ENCODE assay signal across 25 mouse cellular contexts in genomic region chr4:137647648-137648047, GRCm38 (mm10). TPM values are rescaled to one million over a fixed set of nuclear protein-coding genes. Genes with fewer than 3 reads are reported as not detected.
A peak's percentile ranks its signal among the peaks of the same experiment; 100 is the strongest.
DNase-seq lines count a peak whose midpoint lies in the region; ATAC-seq lines count a peak whose summit lies in the region.
"Had no signal": no experiment of that assay in that cellular context is flagged by ENCODE, and none has a peak within 500 bp of the region (broad histone marks: within the 10 kb centered on the region; RNA-seq: fewer than 3 reads in every experiment).

No protein-coding gene starts in this region.

- H3K9me3 ChIP-seq in hindbrain, embryonic 13.5 days, result no peaks in the 10 kb centered on the region
- H3K9me3 ChIP-seq in hindbrain, embryonic 14.5 days (ENCODE audit: control insufficient read depth, low read length), result no peaks in the 10 kb centered on the region
- H3K9me3 ChIP-seq in heart, embryonic 12.5 days (replicated peaks), result no peaks in the 10 kb centered on the region
- H3K9me3 ChIP-seq: embryonic facial prominence, embryonic 13.5 days; heart, embryonic 10.5 days; heart, embryonic 15.5 days; hindbrain, embryonic 15.5 days had no signal

- H3K4me1 ChIP-seq in hindbrain, embryonic 13.5 days (replicated peaks), result no peaks in the 10 kb centered on the region
- no peaks in the 10 kb centered on the region for H3K4me1 ChIP-seq in hindbrain, embryonic 14.5 days (replicated peaks; ENCODE audit: control insufficient read depth, insufficient read depth, low read length)
- no peaks in the 10 kb centered on the region for H3K4me1 ChIP-seq in heart, embryonic 12.5 days (replicated peaks)
- H3K4me1 ChIP-seq: heart, embryonic 10.5 days; heart, embryonic 15.5 days; hindbrain, embryonic 15.5 days had no signal

- H3K36me3 ChIP-seq in hindbrain, embryonic 13.5 days, result peaks cover 91% of the 10 kb centered on the region
- H3K36me3 ChIP-seq in hindbrain, embryonic 14.5 days (replicated peaks; ENCODE audit: control insufficient read depth, insufficient read depth), result peaks cover 96% of the 10 kb centered on the region
- peaks cover 90% of the 10 kb centered on the region for H3K36me3 ChIP-seq in heart, embryonic 12.5 days

- no peak overlapping the region for H3K4me2 ChIP-seq in hindbrain, embryonic 13.5 days
- no peak overlapping the region for H3K4me2 ChIP-seq in hindbrain, embryonic 14.5 days (replicated peaks)
- H3K4me2 ChIP-seq in heart, embryonic 12.5 days, result no peak overlapping the region
- H3K4me2 ChIP-seq: embryonic facial prominence, embryonic 13.5 days; heart, embryonic 15.5 days; hindbrain, embryonic 15.5 days had no signal

- DNase-seq in hindbrain, embryonic 14.5 days (ENCODE audit: low spot score), result no peak
- DNase-seq in 416B (ENCODE audit: low read depth), result peak; percentile 33
- DNase-seq in NIH3T3 (ENCODE audit: low read depth), result peak; percentile 72
- DNase-seq in fibroblast of lung, adult 2 months (ENCODE audit: low read depth), result peak; percentile 53
- no peak for DNase-seq in thymus, postnatal 25 days
- DNase-seq in spleen, postnatal 10 days (ENCODE audit: low spot score in 2 of 2), result no peak
- DNase-seq: adrenal gland, adult 2 months; adrenal gland, postnatal 25 days; B cell, adult 2 months; cerebellum, adult 2 months; cerebellum, postnatal 10 days; forebrain, postnatal 0 days; gastrocnemius, adult 2 months; gastrocnemius, postnatal 36 days; heart, adult 11 months; heart, postnatal 14 days; kidney, adult 2 months had no signal

- 80% methylated on average over 6 of the region's 6 CpGs for WGBS in hindbrain, embryonic 13.5 days
- WGBS in hindbrain, embryonic 14.5 days, result 84% methylated on average over 6 of the region's 6 CpGs
- WGBS in heart, embryonic 12.5 days, result 86% methylated on average over 6 of the region's 6 CpGs

- H3K27me3 ChIP-seq in hindbrain, embryonic 13.5 days, result no peaks in the 10 kb centered on the region
- no peaks in the 10 kb centered on the region for H3K27me3 ChIP-seq in hindbrain, embryonic 14.5 days (ENCODE audit: control insufficient read depth, insufficient read depth, low read length)
- no peaks in the 10 kb centered on the region for H3K27me3 ChIP-seq in heart, embryonic 12.5 days (replicated peaks)
- H3K27me3 ChIP-seq: embryonic facial prominence, embryonic 13.5 days; heart, embryonic 15.5 days; hindbrain, embryonic 15.5 days had no signal

- H3K4me3 ChIP-seq in hindbrain, embryonic 13.5 days, result no peak overlapping the region
- H3K4me3 ChIP-seq in hindbrain, embryonic 14.5 days (replicated peaks; ENCODE audit: low read length), result no peak overlapping the region
- no peak overlapping the region for H3K4me3 ChIP-seq in heart, embryonic 12.5 days
- H3K4me3 ChIP-seq: embryonic facial prominence, embryonic 13.5 days; erythroblast, embryonic 14.5 days; gastrocnemius, adult 2 months; heart, embryonic 10.5 days; heart, embryonic 15.5 days; hindbrain, embryonic 15.5 days had no signal

- H3K9ac ChIP-seq in hindbrain, embryonic 13.5 days, result no peak overlapping the region
- no peak overlapping the region for H3K9ac ChIP-seq in hindbrain, embryonic 14.5 days
- H3K9ac ChIP-seq in heart, embryonic 12.5 days, result no peak overlapping the region
- H3K9ac ChIP-seq: embryonic facial prominence, embryonic 13.5 days; forebrain, postnatal 0 days; heart, embryonic 15.5 days; hindbrain, embryonic 15.5 days had no signal

- no peak for ATAC-seq in hindbrain, embryonic 13.5 days (ENCODE audit: low FRiP score)
- ATAC-seq in hindbrain, embryonic 14.5 days (ENCODE audit: low FRiP score), result no peak
- no peak for ATAC-seq in heart, embryonic 12.5 days (ENCODE audit: insufficient number of reproducible peaks, low FRiP score)
- ATAC-seq: forebrain, postnatal 0 days; intestine, embryonic 16.5 days had no signal

- H3K27ac ChIP-seq in hindbrain, embryonic 13.5 days, result peak overlapping the region; percentile 56; the same call in 1 of the 2 replicates
- no peak overlapping the region for H3K27ac ChIP-seq in hindbrain, embryonic 14.5 days
- no peak overlapping the region for H3K27ac ChIP-seq in heart, embryonic 12.5 days (ENCODE audit: poor library complexity, severe bottlenecking)
- H3K27ac ChIP-seq: gastrocnemius, adult 2 months; heart, embryonic 10.5 days; heart, embryonic 15.5 days; hindbrain, embryonic 15.5 days had no signal

RNA-seq across cellular contexts. Expression of gene Rap1gap, which starts 16.9 kb away (rescaled TPM):
- 39.2 and 39.9 TPM in 2 replicates for polyA plus RNA-seq in hindbrain, embryonic 13.5 days (2015; fragmentation: Nextera tagmentation; extraction: Ambion mirVana)
- polyA plus RNA-seq in hindbrain, embryonic 14.5 days (2014; fragmentation: Nextera tagmentation; extraction: Ambion mirVana), result 80.7 and 83.9 TPM in 2 replicates
- 4.3 and 4.9 TPM in 2 replicates for polyA plus RNA-seq in heart, embryonic 12.5 days (2016; fragmentation: Nextera tagmentation; extraction: Ambion mirVana)

RNA-seq across cellular contexts. Expression of gene Usp48, which starts 54.1 kb away (rescaled TPM):
- 66.6 and 68.1 TPM in 2 replicates for polyA plus RNA-seq in hindbrain, embryonic 13.5 days (2015; fragmentation: Nextera tagmentation; extraction: Ambion mirVana)
- polyA plus RNA-seq in hindbrain, embryonic 14.5 days (2014; fragmentation: Nextera tagmentation; extraction: Ambion mirVana), result 65.3 and 70.9 TPM in 2 replicates
- polyA plus RNA-seq in heart, embryonic 12.5 days (2016; fragmentation: Nextera tagmentation; extraction: Ambion mirVana), result 44.2 and 45.8 TPM in 2 replicates

Comparison
In these comparisons a context has a peak if more than half of its experiments do, and no peak if none do; other contexts are left out.
1. DNase-seq: peak in 416B (single experiment), NIH3T3 (single experiment) and fibroblast of lung, adult 2 months (single experiment); none in hindbrain, embryonic 14.5 days (single experiment), thymus, postnatal 25 days (single experiment) and spleen, postnatal 10 days (0 of 2).